Mouse (Mus musculus) kidney, embryonic 16.5 days (tissue): Measurements from ENCODE around the gene Arl15. TPM values are rescaled to one million over a fixed set of nuclear protein-coding genes. Genes with fewer than 3 reads are reported as not detected.
A peak's percentile ranks its signal among the peaks of the same experiment; 100 is the strongest.

Experiments used
- ATAC-seq: fragments of 200-750 bp; cut with Nextera tagmentation; 2 replicates; pipeline ENCODE4 v1.8.0; 2017; ENCODE audit warnings: moderate TSS enrichment; ENCODE audit not compliant: low FRiP score, low TSS enrichment
- H3K27ac ChIP-seq: fragments of 300-500 bp; sonication (generic); 2 replicates; pipeline ENCODE4 v1.5.1; 2014; ENCODE audit warnings: low read length
- H3K27me3 ChIP-seq: fragments of 300-500 bp; sonication (generic); 2 replicates; pipeline ENCODE4 v1.6.1; 2014; ENCODE audit warnings: low read length, control low read depth, mixed read lengths; ENCODE audit not compliant: insufficient read depth
- H3K36me3 ChIP-seq: fragments of 300-500 bp; sonication (generic); 2 replicates; pipeline ENCODE4 v1.6.1; 2014; ENCODE audit warnings: low read length, control low read depth, mixed read lengths; ENCODE audit not compliant: insufficient read depth
- H3K4me1 ChIP-seq: fragments of 300-500 bp; sonication (generic); 2 replicates; pipeline ENCODE4 v1.6.1; 2014; ENCODE audit warnings: low read length, control low read depth, mixed read lengths; ENCODE audit not compliant: insufficient read depth
- H3K4me2 ChIP-seq: fragments of 300-500 bp; sonication (generic); replicated peaks from 2 replicates; pipeline ENCODE4 v1.6.1; 2014; ENCODE audit warnings: low read depth, low read length
- H3K4me3 ChIP-seq: fragments of 300-500 bp; sonication (generic); 2 replicates; pipeline ENCODE4 v1.5.1; 2014; ENCODE audit warnings: mild to moderate bottlenecking, low read length
- H3K9ac ChIP-seq: fragments of 300-500 bp; sonication (generic); replicated peaks from 2 replicates; pipeline ENCODE4 v1.6.1; 2014; ENCODE audit warnings: low read length
- H3K9me3 ChIP-seq: fragments of 300-500 bp; sonication (generic); 2 replicates; pipeline ENCODE4 v1.6.1; 2016; ENCODE audit warnings: low read length, control low read depth
- WGBS: fragments of 180-500 bp; shearing (Covaris S2); extraction: QIAGEN DNeasy Blood & Tissue Kit; methylation state at CpG from one replicate; pipeline ENCODE4 v1.1.7; 2014; 5-methylcytosine and 5-hydroxymethylcytosine counted together
- polyA plus RNA-seq: library from polyadenylated mRNA; unstranded; fragments of >200 nt; fragmentation: Nextera tagmentation; extraction: Ambion mirVana; gene quantifications from 2 replicates; pipeline ENCODE4 v1.2.1, GENCODE M21; 2015

Gene Arl15
- polyA plus RNA-seq, 1 experiment from 2014 or later: 12.5 TPM

- 0 out of 2 replicates have a peak, but pooled peaks cover 7% of the 10 kb centered on the region for H3K4me1 ChIP-seq
- no peak overlapping the region for H3K4me3 ChIP-seq
- ATAC-seq: no peak
- H3K9ac ChIP-seq: no peak overlapping the region
- H3K4me2 ChIP-seq: no peak overlapping the region
- 0 out of 2 replicates have a peak, but pooled peaks cover 2% of the 10 kb centered on the region for H3K36me3 ChIP-seq
- H3K27me3 ChIP-seq: no peaks in the 10 kb centered on the region
- H3K9me3 ChIP-seq: no peaks in the 10 kb centered on the region
- WGBS: 63% methylated on average over 10 of the region's 10 CpGs
- H3K27ac ChIP-seq: no peak overlapping the region
Measured at GRCm38 (mm10) chr13:114109441-114109840, 315.1 kb downstream of the Arl15 start.

DNA sequence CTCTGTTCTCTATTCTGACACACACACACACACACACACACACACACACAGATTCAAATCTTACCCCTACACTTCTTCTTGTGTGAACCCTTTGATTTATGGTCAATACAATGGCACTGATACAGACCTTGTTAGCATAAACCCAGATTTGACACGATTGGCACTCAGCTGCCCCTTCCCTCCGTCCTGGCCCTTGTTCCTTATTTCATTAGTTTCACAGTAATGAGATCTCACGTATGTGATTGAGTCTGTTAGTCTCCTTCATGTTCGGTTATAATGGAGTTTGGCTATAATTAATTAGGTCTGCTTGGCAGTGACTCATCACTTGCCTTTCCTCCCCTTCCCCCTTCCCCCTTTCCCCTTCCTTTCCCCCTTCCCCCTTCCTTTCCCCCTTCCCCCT, 315.5 kb downstream of the Arl15 start:
- WGBS: 54% methylated on average over 4 of the region's 4 CpGs
- Histone ChIP-seq H3K36me3 (0 out of 2 replicates have a peak, but pooled peaks cover 2% of the 10 kb centered on the region), H3K27ac (no peak overlapping the region), H3K4me2 (no peak overlapping the region), H3K27me3 (no peaks in the 10 kb centered on the region), H3K9ac (no peak overlapping the region), H3K4me3 (no peak overlapping the region), H3K4me1 (0 out of 2 replicates have a peak, but pooled peaks cover 7% of the 10 kb centered on the region), H3K9me3 (no peaks in the 10 kb centered on the region)
- no peak for ATAC-seq

DNA sequence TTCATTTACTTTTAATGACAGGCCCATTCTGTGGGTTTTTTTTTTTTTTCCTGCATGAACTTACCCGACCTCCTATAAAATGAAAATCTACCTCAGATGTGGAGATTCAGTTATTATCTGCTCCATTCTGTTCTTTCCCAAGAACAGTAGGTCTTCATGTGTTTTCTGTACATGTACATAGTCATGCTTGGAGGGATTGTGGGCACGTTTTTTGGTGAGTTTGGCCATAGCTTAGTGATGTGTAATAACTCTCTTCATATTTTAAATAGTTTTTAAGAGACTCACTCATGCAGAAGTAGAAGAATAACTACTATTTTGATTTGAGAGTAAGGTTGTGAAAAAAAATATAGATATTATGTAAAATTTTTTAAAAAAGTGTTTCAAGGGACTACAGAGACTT, 319.2 kb downstream of the Arl15 start:
- Histone ChIP-seq H3K9me3 (no peaks in the 10 kb centered on the region), H3K27me3 (no peaks in the 10 kb centered on the region), H3K4me1 (0 out of 2 replicates have a peak, but pooled peaks cover 7% of the 10 kb centered on the region), H3K27ac (no peak overlapping the region), H3K36me3 (no peaks in the 10 kb centered on the region), H3K4me2 (no peak overlapping the region), H3K4me3 (no peak overlapping the region), H3K9ac (no peak overlapping the region)
- no peak for ATAC-seq
- WGBS: 72% methylated on average over 2 of the region's 2 CpGs

DNA sequence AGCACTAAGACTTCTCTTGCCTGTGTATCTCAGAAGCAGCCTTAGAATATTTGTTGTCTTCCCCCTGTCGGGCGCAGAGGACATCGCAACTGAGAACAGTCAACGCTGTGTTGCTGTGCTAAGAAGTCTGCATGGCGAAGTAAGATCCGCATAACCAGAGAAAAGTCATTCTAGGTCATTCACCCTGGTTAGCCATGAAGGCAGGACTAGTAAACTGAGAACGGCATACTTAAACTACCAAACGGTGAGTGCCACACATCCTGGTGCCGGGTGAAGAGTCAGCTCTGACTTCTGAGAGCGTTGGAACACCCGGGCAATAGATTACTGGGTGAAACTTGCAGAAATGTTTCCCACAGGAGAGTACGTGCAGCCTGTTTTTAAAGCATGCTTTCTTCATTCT, 320.3 kb downstream of the Arl15 start:
- Histone ChIP-seq H3K9ac (no peak overlapping the region), H3K27me3 (no peaks in the 10 kb centered on the region), H3K9me3 (no peaks in the 10 kb centered on the region), H3K27ac (no peak overlapping the region), H3K4me1 (0 out of 2 replicates have a peak, but pooled peaks cover 4% of the 10 kb centered on the region), H3K36me3 (no peaks in the 10 kb centered on the region), H3K4me3 (no peak overlapping the region), H3K4me2 (no peak overlapping the region)
- 88% methylated on average over 12 of the region's 12 CpGs for WGBS
- ATAC-seq: no peak

DNA sequence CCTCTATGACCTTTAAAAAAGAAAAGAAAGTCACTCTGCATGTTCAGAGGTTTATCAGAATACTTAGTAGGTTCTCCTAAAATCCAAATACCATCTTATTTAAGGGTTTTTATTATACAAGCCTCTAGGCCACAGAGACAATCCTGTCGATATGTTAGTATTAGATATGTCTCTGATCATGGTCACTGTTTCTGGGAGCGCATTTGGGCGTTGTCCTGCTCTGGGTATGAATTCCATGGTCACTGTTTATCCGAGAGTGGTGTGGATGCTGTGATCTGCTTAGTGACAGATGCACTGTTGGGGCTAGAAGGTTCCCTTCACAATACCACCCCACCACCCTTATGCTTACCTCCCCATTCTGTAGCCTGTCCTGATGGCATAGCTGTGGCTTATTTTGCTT, 320.8 kb downstream of the Arl15 start:
- H3K27ac ChIP-seq: no peak overlapping the region
- no peaks in the 10 kb centered on the region for H3K9me3 ChIP-seq
- no peaks in the 10 kb centered on the region for H3K27me3 ChIP-seq
- no peak for ATAC-seq
- no peak overlapping the region for H3K4me2 ChIP-seq
- no peak overlapping the region for H3K9ac ChIP-seq
- H3K4me1 ChIP-seq: no peaks in the 10 kb centered on the region
- 88% methylated on average over 4 of the region's 4 CpGs for WGBS
- H3K4me3 ChIP-seq: no peak overlapping the region
- no peaks in the 10 kb centered on the region for H3K36me3 ChIP-seq

- Histone ChIP-seq H3K27ac (no peak overlapping the region), H3K4me3 (no peak overlapping the region), H3K27me3 (no peaks in the 10 kb centered on the region), H3K4me2 (no peak overlapping the region), H3K9me3 (no peaks in the 10 kb centered on the region), H3K9ac (no peak overlapping the region), H3K36me3 (no peaks in the 10 kb centered on the region), H3K4me1 (no peaks in the 10 kb centered on the region)
- 60% methylated on average over 19 of the region's 19 CpGs for WGBS
- ATAC-seq: peak; percentile 80; the same call in 1 of the 2 replicates
Measured at GRCm38 (mm10) chr13:114118104-114118830, 324.0 kb downstream of the Arl15 start.

GRCm38 (mm10) chr13:114119816-114120215, 325.5 kb downstream of the Arl15 start:
- Histone ChIP-seq H3K9ac (no peak overlapping the region), H3K36me3 (no peaks in the 10 kb centered on the region), H3K4me2 (no peak overlapping the region), H3K27me3 (no peaks in the 10 kb centered on the region), H3K27ac (no peak overlapping the region), H3K4me1 (no peaks in the 10 kb centered on the region), H3K4me3 (no peak overlapping the region), H3K9me3 (no peaks in the 10 kb centered on the region)
- ATAC-seq: no peak
- 84% methylated on average over 4 of the region's 4 CpGs for WGBS

DNA sequence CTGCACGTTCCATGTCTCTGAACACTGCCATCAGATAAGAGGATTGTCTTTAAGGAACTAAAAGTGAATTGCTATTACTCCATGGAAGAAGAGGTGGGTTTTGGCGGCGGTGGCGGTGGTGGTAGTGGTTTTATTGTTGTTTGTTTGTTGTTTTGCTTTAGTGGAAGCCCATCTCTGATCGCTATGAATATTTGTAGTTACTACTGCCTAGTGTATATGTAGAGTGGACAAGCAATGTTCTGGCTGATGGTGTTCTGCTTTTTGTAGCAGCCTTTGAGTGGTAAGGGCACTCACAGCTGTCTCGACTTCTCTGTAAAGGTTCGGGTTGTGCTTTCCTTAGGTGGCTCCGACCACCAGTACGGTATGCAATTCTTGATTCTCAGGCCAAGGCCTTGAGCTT, 327.3 kb downstream of the Arl15 start:
- no peaks in the 10 kb centered on the region for H3K27me3 ChIP-seq
- 89% methylated on average over 9 of the region's 9 CpGs for WGBS
- no peak overlapping the region for H3K9ac ChIP-seq
- ATAC-seq: no peak
- H3K4me2 ChIP-seq: no peak overlapping the region
- no peak overlapping the region for H3K27ac ChIP-seq
- no peaks in the 10 kb centered on the region for H3K36me3 ChIP-seq
- no peaks in the 10 kb centered on the region for H3K9me3 ChIP-seq
- H3K4me3 ChIP-seq: no peak overlapping the region
- no peaks in the 10 kb centered on the region for H3K4me1 ChIP-seq

GRCm38 (mm10) chr13:114123391-114123790, 329.1 kb downstream of the Arl15 start:
- ATAC-seq: no peak
- no peaks in the 10 kb centered on the region for H3K27me3 ChIP-seq
- H3K4me3 ChIP-seq: no peak overlapping the region
- 75% methylated on average over 3 of the region's 3 CpGs for WGBS
- no peaks in the 10 kb centered on the region for H3K36me3 ChIP-seq
- no peaks in the 10 kb centered on the region for H3K4me1 ChIP-seq
- H3K9ac ChIP-seq: no peak overlapping the region
- H3K4me2 ChIP-seq: no peak overlapping the region
- peaks cover 5% of the 10 kb centered on the region; the same call in 1 of the 2 replicates for H3K9me3 ChIP-seq
- no peak overlapping the region for H3K27ac ChIP-seq

DNA sequence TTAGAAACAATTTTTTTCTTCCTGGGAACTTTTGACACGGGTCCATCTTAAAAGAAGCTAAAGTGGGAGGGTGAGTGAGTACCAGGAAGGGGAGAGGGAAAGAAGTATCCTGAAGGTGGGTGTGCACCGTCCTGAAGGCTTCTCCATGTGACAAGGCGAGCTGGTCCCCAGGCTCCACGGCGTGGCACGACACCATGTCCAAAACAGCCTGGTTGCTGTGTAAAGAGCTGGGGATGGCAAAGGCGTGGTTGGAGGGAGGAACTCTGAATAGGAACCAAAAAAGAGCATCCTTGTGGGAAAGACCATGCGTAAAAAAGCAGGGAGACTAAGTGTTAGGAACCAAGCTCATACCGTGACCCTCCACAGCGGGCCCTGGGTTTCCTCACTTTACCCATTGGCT, 330.1 kb downstream of the Arl15 start:
- Histone ChIP-seq H3K27ac (no peak overlapping the region), H3K4me1 (no peaks in the 10 kb centered on the region), H3K27me3 (no peaks in the 10 kb centered on the region), H3K9me3 (peaks cover 7% of the 10 kb centered on the region; the same call in 1 of the 2 replicates), H3K4me2 (no peak overlapping the region), H3K9ac (no peak overlapping the region), H3K36me3 (no peaks in the 10 kb centered on the region), H3K4me3 (no peak overlapping the region)
- WGBS: 86% methylated on average over 10 of the region's 10 CpGs
- no peak for ATAC-seq
